Mouse (Mus musculus) mouse trophoblast stem cell (cell line): ENCODE data around the gene Tbc1d12.
"Not testable (repeated sequence)": the region's sequence is repeated elsewhere in the genome, so short reads cannot be mapped to it uniquely, and the experiment has no call there.

Experiments used
- in situ Hi-C, 2 experiments: fragments of 300-500 bp; cut with MseI, MboI; formaldehyde crosslinking; loops; 2 replicates in 1 of 2; 3 replicates in 1 of 2; pipeline ENCODE4 v1.15.1; 2025

Tbc1d12 gene

DNA sequence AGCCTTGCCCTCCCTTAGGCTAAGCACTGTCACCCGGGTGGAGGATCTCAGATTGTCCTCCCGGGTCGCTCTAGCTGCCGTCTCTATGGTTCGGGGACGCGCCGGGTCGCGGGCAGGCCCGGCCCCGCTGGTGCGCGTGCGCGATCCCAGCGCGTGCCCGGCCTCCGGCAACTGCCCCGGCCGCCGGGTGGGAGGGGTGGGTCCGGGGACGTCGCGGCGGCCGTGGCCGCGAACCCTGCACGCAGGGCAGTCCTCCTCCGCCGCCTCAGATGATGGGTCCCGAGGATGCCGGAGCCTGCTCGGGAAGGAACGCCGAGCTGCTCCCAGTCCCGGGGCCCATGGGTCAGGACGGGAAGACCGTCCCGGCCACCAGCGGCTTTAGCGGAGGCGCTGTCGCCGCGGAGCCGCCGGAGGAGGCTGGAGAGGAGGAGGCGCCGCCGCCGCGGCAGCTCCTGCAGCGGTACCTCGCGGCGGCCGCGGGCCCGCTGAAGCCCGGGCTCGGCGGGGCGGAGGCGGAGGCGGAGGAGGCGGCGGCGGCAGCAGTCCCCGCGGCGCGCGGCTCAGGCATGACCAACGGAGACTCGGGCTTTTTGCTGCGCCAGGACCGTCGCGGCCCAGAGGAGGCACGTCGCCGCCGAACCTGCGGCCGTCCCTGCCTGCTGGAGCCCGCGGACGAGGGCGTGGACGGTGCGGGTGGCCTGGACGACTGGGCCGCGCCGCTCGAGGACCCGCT lies at the start of gene Tbc1d12:
Gene Tbc1d12, plus strand, starts transcription at position 142 of the 733 bp plus-strand sequence.
- in situ Hi-C loops, result no loop called here

DNA sequence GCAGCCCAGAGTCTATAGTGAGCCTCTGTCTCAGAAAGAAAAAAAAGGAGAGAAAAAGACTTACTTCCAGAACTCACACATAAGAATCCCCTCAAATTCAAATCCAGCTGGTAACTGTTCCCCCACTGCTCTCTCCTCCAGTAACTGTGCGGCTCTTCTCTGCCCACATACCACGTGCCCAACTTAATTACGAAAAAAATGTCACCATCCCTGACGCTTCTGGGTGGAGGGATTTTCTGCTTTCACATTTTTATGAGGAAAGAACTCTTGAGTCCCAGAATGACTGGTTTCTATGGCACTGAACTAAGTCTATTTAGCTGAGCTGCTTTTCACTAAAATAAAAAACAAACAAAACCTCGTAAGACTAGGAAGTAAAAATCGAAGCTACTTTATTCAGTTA lies 48.6 kb upstream of the Tbc1d12 start:
- in situ Hi-C loops, result no loop called here

DNA sequence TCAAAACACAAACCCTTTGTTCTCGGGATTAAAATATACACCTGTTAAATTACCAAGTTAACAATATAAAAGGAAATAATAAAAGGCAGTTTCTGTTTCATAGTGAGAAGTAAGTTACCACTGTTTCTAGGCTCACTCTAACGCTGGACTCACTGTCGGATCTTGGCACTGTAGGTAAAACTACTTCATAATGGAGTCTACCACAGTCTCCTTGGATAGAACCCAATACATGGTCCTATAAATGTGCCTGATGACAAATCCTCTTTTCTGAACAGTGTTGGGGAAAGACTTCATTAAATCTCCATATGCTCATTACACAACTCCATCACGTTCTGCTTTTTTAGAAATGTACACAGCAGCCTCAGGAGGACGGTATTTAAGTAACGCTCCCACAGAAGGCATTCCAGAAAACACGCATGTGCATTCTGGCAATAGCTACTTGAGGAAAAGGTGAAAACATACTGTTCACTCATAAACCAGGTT lies 42.8 kb upstream of the Tbc1d12 start:
- in situ Hi-C loops, result no loop called here

DNA sequence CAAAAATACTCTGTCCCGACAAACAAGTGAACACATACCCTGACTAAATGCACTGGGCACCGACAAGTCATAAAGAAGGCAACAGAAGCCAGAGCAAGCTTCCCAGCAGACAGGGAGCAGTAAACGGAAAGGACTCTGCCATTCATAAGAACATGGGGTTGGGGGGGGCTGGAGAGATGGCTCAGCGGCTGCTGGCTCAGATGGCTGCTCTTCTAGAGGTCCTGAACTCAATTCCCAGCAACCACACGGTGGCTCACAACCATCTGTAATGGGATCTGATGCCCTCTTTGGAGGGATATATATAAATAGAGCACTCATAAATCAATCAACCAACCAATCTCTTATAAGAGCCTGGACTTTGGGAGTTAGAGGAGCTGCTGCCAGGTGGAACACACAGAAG lies 39.8 kb upstream of the Tbc1d12 start:
- in situ Hi-C loops, result no loop called here

DNA sequence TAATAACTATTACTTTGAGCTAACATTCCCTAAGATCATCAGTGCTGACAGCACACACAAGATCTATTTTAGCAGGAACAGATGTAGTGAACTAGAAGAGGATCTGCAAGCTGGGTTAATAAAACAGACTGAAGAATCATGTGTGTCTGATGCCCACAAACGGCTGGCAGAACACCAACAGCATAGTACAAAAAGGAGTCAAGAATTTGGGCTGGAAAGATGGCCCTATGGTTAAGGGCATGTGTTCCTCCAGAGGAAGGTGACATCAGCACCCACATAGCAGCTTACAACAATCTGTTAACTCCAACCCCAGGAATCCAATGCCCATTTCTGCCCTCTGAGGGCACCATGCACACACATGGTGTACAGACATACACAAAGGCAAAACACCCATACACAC lies 38.1 kb upstream of the Tbc1d12 start:
- in situ Hi-C loops, result no loop called here

DNA sequence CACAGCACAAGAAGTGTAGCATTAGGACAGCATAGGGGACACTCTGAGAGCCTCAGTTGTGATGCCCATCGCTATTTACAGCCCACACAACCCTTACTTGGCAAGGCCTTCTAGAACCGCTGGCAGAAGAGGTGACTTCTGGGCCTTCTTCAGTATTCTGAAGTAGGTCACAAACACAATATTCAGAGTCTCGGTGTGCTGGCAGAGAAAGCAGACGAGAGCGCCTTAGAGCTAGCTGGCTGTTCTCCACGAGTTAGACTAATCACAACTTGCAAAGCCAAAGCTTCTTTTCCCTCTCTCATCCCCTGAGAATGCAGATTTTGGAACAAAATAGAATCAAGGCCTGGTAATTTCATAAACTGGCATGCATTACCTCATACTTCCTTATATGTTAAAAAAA lies 37.6 kb upstream of the Tbc1d12 start:
- in situ Hi-C loops, result no loop called here

DNA sequence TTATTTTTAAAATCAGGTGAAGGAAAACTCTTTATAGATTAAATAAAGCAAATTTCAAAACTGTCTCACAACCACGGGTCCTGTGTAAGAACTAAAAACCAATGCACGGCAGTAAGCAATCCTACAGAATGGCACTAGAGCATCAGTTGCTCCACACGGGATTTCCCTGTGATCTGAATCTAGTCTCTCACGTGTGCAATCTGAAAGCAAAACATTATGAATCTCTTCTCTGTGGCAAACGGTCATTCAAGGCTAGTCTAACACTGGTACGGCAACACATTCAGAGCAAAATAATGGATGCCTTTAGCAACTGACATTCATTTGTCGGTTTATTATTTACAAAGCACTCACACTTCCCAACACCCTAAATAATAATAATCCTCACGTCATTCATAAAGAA lies 18.2 kb upstream of the Tbc1d12 start:
- in situ Hi-C loops, result no loop called here

DNA sequence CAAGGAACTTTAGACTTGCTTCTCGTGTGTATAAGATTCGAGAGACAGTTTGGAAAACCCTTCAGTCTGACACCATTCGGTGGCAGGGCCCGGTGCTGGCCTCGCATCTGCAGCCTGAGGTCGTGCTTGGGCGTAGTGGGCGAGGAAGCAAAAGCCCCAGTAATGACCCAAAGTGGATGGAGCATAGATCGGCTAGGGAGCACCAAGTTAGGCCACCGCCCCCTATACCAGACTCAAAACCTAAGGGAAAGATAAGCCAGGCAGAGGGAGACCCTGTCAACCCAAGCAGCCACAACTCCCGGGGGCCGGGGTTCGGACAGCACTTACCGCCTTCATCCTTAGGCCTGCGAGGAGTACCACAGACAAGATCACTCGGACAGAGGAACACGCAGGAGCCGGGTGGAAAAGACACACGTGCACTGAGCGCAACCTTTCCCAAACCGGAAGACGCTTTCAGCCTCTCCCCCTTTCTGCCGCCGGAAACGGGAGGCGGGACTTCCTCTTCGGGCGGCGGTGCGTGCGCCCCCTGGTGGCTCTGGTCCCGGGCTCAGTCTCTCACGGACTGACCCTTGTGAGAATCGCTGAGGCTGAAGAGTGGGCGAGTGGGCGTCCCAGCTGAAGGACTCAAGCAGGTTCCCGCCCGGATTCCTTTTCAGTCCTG lies 17.5 kb upstream of the Tbc1d12 start, which contains the start of gene Noc3l:
Gene Noc3l, minus strand, starts transcription at position 472 of the 661 bp plus-strand sequence.
- in situ Hi-C loops, result no loop called here

DNA sequence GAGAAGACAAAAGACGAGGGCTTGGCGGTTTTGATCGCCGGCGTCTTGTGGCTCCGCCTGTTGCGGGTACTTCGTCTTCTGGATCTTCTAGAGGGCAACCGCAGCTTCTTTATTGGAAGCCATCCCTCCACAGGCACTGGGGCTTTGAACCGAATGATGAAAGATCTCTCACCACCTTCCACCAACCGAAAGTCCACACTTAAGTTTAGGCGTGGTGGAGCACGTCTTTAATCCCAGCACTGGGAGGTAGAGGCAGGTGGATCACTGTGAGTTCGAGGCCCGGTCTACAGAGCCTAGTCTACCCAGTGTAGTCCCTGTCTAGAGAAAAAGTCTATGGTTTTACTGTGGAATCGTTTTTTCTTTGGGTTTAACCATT lies 17.0 kb upstream of the Tbc1d12 start:
- in situ Hi-C loops, result no loop called here

DNA sequence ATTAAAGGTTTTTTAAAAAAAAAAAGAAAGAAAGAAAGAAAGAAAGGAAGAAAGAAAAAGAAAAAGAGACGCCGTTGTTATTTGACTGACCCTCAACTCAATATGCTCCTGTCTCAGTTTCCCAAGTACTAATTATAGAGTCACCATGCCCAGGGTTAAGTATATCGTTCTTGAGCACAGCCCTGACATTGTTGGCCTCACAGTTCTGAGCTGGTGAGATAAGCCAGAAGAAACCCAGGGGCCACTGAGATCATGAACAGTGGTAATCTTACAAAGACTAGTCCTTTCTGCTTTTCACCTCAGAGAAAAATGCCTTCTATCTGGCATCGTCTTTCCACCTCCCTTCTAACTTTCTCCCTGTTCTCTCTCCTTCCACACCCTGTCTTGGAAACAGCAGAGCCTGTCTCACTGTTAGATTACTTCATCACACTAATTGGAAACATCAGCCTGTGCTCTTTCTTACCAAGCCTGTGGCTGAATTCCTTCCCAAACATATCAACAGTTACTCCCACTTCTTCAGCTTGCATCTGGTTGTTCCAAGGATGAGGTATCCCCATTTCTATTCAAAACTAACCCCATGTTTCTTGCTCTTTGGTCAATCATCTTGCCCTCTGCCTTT lies 16.1 kb upstream of the Tbc1d12 start:
- in situ Hi-C loops, result no loop called here

DNA sequence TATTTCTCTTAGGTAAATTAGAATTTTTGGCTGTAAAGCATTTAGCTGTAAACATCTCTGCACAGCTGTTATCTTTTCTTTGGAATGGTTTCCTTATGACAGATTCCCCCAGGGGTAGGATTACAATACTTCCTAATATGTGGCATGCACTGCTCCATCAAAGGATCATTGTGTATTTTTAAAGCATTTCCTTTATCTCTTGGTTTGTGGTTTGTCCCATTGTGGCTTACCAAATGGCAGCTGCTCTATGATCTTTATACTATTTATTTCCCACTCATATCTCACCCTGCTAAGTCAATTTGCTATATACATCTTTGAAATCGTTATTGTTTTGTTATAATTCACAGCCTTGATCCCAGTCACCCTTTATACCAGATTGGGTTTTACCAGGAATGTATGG lies 3.2 kb upstream of the Tbc1d12 start:
- in situ Hi-C loops, result no loop called here

DNA sequence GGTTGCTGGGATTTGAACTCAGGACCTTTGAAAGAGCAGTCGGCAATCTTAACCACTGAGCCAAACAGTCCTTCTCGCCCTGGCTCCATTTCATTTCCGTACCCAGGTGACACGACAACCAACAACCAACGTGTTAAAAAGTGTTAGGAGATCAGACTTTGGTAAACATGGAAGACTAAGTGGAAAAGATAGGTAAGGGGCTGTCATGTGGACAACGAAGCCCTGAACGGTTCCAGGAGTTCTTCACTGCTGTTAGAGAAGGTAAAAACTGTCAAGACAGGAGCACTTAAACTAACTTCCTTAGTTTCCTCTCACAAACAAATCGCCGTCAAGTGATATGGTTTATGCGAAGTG lies 318 bp upstream of the Tbc1d12 start:
- in situ Hi-C loops, result no loop called here

DNA sequence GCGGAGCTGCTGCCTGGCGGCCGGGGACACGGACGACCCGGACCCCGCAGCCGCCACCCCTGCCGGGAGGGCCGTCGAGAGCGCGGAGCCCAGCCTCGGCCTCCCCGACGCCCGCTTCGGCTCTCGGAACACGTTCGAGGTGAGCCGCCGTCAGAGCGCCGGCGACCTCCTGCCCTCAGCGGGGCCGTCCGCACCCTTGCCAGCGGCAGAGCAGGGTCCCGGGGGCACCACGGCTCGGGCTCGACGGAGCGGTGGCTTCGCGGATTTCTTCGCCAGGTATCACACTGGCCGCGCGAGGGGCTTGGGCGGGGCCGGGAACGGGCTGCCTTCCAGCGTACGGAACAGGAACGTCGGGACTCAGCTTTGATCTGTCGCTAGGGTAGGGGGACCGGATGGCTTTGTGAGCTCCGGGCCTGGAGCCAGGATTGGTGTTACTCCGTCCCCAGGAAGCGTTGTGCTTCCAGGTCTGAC lies 827 bp downstream of the Tbc1d12 start:
- in situ Hi-C loops, result no loop called here

DNA sequence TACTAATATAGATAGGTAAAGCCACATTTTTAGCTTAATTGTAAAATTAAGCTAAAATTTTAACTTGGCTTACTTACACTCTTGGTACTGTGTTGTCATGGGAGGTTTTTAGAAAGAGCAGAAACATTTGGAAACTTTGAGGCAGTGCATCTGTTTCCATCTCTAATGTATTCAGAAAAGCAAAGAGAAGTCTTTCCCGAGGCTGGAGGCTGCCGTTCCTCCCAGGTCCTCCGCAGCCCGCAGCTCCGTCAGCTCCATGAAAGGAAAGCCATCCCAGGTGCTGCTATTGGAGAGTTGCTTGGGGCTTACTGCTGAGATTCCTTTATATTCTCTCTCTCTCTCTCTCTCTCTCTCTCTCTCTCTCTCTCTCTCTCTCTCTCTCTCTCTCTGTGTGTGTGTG lies 8.4 kb downstream of the Tbc1d12 start:
- in situ Hi-C loops, result no loop called here

DNA sequence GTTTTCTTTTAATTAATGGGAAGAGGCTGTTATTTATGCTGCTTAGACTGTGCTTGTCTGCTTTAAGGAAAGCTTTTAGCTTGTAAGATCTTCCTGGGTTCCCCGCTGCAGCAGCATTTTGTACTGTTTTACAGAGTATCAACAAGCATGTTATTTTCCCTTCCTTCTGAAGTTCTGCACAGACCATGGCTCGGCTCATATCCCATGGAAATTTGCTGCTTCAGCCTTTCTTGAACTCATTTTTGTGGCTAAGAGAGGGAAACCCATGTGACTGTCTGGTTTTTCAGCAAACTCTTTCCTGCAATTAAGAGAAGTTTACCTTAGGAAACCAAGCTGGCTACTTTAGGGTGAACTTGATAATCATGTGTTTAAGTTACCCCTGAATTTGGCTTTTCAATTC lies 10.0 kb downstream of the Tbc1d12 start:
- in situ Hi-C loops, result no loop called here

DNA sequence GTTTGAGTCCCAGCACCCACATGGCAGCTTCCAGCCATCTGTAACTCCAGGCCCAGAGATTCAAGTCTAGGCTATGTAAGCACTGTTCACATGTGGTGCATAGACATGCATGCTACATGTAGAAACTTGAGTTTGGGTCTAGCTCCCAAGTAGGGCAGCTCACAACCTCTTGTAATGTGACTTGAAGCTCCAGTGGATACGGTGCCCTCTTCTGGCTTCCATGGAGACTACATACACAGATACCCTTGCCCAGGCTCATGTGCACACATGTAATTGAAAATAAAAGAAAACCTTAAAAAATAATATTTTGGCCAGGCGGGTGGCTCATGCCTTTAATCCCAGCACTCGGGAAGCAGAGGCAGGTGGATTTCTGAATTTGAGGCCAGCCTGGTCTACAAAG lies 21.8 kb downstream of the Tbc1d12 start:
- in situ Hi-C loops, result no loop called here

DNA sequence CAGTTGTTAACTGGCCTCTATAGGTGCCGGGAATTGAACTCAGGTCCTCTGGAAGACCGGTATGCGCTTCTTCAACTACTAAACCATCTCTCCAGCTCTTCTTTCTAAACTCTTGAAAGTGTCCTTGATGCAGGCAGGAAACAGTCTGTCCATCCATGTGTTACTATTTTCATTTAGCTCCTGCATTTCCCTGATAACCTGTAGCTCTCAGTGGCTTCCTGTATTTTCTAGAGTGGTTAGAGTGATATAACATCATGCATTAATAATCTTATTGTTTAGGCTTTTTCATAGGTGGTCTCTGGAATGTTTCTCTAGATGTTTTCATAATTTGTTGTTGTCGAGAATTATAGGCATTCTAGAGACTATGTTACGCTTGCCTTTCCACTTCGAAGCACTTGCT lies 26.1 kb downstream of the Tbc1d12 start:
- in situ Hi-C loops, result no loop called here

DNA sequence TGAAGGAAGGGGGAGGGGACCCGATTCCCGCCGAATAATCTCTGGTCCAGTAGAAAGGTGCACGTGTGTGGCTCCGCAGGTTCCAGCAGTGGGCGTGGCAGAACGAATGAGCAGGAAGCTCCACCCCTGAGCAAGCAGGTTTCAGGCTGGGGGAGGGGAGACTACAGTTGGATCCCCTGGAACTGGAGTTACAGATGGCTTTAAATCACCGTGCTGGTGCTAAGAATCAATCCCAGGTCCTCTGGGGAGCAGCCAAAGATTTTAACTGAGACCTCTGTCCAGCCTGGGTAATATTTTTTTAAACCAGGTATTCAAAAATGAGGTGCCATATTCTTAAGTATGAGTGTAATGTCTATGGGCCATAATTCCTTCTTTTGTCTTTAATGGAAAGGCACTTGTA lies 38.4 kb downstream of the Tbc1d12 start:
- in situ Hi-C loops, result not testable (repeated sequence)

DNA sequence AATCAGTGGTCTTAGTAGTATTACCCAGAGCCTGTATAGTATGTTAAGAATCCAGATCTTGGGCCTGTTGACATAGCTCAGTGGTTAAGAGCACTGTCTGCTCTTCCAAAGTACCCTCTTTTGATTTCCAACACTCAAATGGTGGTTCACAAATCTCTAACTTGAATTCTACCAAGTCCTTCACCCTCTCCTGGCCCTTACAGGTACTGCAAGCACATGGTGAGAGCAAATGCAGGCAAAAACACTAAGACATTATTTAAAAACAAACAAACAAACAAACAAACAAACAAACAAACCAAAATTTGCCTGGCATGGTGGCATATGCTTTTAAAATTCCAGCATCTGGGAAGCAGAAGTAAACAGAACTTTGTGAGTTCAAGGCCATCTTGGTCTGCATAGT lies 43.9 kb downstream of the Tbc1d12 start:
- in situ Hi-C loops, result no loop called here

DNA sequence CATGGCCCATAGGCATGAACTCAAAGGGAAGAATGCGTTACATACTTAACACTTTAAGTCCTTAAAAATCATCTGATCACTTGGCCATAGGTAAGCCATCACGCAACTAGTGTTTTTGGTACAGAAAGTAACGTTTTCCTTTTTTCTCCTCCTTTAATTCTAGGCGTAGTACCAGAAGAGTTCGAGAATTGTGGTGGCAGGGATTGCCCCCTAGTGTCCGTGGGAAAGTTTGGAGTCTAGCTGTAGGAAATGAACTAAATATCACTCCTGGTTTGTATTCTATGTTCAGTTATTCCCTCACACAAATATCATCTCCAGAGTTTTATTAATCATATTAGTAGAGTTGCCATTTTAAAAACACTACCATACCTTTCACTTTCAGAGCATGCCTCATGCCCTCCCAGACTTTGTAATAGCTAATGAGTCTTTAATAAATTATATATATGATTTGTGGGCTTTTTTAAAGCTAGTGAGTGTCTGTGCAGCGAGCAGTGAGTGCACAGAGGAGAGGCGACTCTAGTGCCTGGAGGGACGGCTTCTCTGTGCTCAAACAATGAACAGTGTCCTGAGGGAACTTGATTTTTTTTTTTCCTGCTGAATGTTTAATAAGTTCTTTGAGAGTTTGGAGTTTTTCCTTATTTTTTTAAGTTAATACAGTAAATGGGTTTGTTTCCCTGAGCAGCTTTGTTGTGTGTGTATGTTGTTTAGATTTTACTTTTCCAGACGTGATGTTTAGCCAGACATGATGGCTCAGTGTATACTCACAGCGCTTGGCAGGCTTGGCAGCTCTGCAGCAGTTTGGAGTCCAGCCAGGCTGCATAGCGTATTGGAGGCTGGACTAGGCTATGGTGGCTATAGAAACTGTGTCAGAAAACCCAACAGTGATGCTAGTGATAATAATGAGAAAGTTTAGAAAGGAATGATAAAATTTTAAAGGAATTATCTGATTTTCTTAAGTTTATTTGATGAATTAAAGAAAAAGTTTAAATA lies 65.1 kb downstream of the Tbc1d12 start:
- in situ Hi-C loops, result no loop called here

DNA sequence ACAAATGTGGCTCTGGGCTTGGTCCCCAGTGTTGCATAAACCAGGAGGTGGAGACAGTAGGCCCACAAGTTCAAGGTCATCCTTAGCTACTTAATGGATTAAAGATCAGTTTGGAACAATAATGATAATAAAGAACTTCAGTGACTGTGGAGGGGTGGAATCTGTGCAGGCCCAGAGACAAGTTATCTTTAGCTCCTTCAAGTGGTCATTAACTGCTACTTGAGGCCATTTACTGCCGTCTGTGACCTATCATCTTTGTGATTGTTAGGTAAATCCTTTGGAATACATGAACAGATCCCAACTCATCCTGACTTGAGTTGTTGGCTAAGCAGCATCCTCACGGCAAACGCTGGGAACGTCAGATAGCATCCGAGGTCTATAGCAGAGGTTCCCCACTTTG lies 66.1 kb downstream of the Tbc1d12 start:
- in situ Hi-C loops, result no loop called here

DNA sequence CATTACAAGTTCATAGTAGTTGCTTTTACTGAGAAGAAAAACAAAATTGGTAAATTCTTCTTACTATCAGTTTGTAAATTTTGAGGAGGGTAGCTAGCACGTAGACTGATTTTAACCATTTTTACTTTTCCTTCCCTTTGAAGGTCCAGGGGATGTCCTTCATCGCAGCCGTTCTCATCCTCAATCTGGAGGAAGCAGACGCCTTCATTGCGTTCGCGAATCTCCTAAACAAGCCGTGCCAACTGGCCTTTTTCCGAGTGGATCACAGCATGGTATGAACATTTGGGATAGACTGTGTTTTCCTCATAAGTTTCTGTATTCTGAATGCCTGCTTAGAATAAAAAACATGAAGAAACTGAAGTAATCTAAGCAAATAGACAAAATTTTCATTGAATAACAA lies 77.4 kb downstream of the Tbc1d12 start:
- in situ Hi-C loops, result no loop called here
